Mouse (Mus musculus) myocyte (in vitro differentiated cells): Measurements from ENCODE around the gene Cdkl2. TPM values are rescaled to one million over a fixed set of nuclear protein-coding genes. Genes with fewer than 3 reads are reported as not detected.

Source experiments
- H3K27me3 ChIP-seq: one replicate; pipeline ENCODE4 v1.6.1; 2011; ENCODE audit not compliant: control insufficient read depth, insufficient read depth, insufficient read length
- H3K36me3 ChIP-seq: one replicate; pipeline ENCODE4 v1.6.1; 2011; ENCODE audit not compliant: control insufficient read depth, insufficient read depth
- H3K4me2 ChIP-seq: one replicate; pipeline ENCODE4 v1.6.1; 2011; ENCODE audit warnings: low read depth, control low read depth
- H3K4me3 ChIP-seq: one replicate; pipeline ENCODE4 v1.5.1; 2011; ENCODE audit warnings: mild to moderate bottlenecking, control low read depth, moderate library complexity
- H3K79me2 ChIP-seq: one replicate; pipeline ENCODE4 v1.6.1; 2011; ENCODE audit not compliant: control insufficient read depth, insufficient read depth
- H3ac ChIP-seq: one replicate; pipeline ENCODE4 v1.6.1; 2011; ENCODE audit not compliant: control insufficient read depth, insufficient read length
- CEBPB ChIP-seq: IDR thresholded peaks from 2 replicates; pipeline ENCODE4 v1.6.1; 2011; ENCODE audit warnings: mild to moderate bottlenecking, moderate library complexity; ENCODE audit not compliant: poor library complexity, insufficient read depth, severe bottlenecking
- E2F4 ChIP-seq: IDR thresholded peaks from one replicate; pipeline ENCODE4 v1.6.1; 2011; ENCODE audit warnings: mild to moderate bottlenecking, control low read depth, moderate library complexity; ENCODE audit not compliant: insufficient read depth
- MAX ChIP-seq: IDR thresholded peaks from one replicate; pipeline ENCODE4 v1.6.1; 2011; ENCODE audit warnings: low read depth, mild to moderate bottlenecking, control low read depth
- MYOD1 ChIP-seq, 3 experiments: IDR thresholded peaks; one replicate each; pipeline ENCODE4 v1.6.1; 2011; ENCODE audit warnings: control low read depth in 2 of 3, low read depth in 2 of 3, mild to moderate bottlenecking in 2 of 3, moderate library complexity in 1 of 3; ENCODE audit not compliant: insufficient read length in 2 of 3, control insufficient read depth in 1 of 3
- MYOG ChIP-seq, 3 experiments: IDR thresholded peaks; one replicate each; pipeline ENCODE4 v1.6.1; 2011; ENCODE audit warnings: control low read depth in 2 of 3, low read depth in 2 of 3, mild to moderate bottlenecking in 2 of 3; ENCODE audit not compliant: insufficient read length in 2 of 3, control insufficient read depth in 1 of 3, insufficient read depth in 1 of 3
- POLR2A ChIP-seq: IDR thresholded peaks from one replicate; pipeline ENCODE4 v1.6.1; 2011; ENCODE audit warnings: low read depth, mild to moderate bottlenecking, control low read depth, moderate library complexity; ENCODE audit not compliant: insufficient read length
- POLR2AphosphoS2 ChIP-seq: IDR thresholded peaks from one replicate; pipeline ENCODE4 v1.6.1; 2011; ENCODE audit warnings: low read depth, control low read depth; ENCODE audit not compliant: insufficient read length
- REST ChIP-seq: IDR thresholded peaks from one replicate; pipeline ENCODE4 v1.6.1; 2011; ENCODE audit warnings: mild to moderate bottlenecking, control low read depth, moderate library complexity; ENCODE audit not compliant: insufficient read depth, insufficient read length
- SRF ChIP-seq: IDR thresholded peaks from one replicate; pipeline ENCODE4 v1.6.1; 2011; ENCODE audit warnings: low read depth; ENCODE audit not compliant: control insufficient read depth, insufficient read length
- TCF12 ChIP-seq: IDR thresholded peaks from one replicate; pipeline ENCODE4 v1.6.1; 2011; ENCODE audit warnings: mild to moderate bottlenecking, control low read depth; ENCODE audit not compliant: poor library complexity, insufficient read depth, severe bottlenecking
- TCF3 ChIP-seq: IDR thresholded peaks from one replicate; pipeline ENCODE4 v1.6.1; 2011; ENCODE audit warnings: low read depth, control low read depth; ENCODE audit not compliant: insufficient read length
- USF1 ChIP-seq: IDR thresholded peaks from one replicate; pipeline ENCODE4 v1.6.1; 2011; ENCODE audit warnings: low read depth, mild to moderate bottlenecking, control low read depth, moderate library complexity
- polyA plus RNA-seq: library from polyadenylated mRNA; unstranded; fragments of >200 nt; fragmentation: generic; extraction: Trizol; gene quantifications from one replicate; pipeline ENCODE4 v1.2.1, GENCODE M21; 2012; ENCODE audit warnings: missing spikeins

Gene Cdkl2
- polyA plus RNA-seq, 1 experiment = 0.53 TPM

GRCm38 (mm10) chr5:92003011-92003410, 40.7 kb downstream of the Cdkl2 start:
- no peak overlapping the region for H3ac ChIP-seq
- H3K36me3 ChIP-seq = no peaks in the 10 kb centered on the region
- no peak for TF ChIP-seq MYOG (IDR thresholded peaks at IDR 0.05; ENCODE audit: control insufficient read depth in 1 of 3, insufficient read depth in 1 of 3, insufficient read length in 2 of 3, low read depth in 2 of 3)
- TF ChIP-seq TCF3 = no peak
- TF ChIP-seq SRF = no peak
- TF ChIP-seq TCF12 = no peak
- no peak for TF ChIP-seq MYOD1 (IDR thresholded peaks at IDR 0.05; ENCODE audit: control insufficient read depth in 1 of 3, insufficient read length in 2 of 3, low read depth in 2 of 3)
- no peak for TF ChIP-seq POLR2A
- H3K4me3 ChIP-seq = no peak overlapping the region
- H3K27me3 ChIP-seq = no peaks in the 10 kb centered on the region
- no peaks in the 10 kb centered on the region for H3K79me2 ChIP-seq
- no peak overlapping the region for H3K4me2 ChIP-seq

GRCm38 (mm10) chr5:92000770-92001169, 42.9 kb downstream of the Cdkl2 start:
- TF ChIP-seq POLR2A = no peak
- TF ChIP-seq MAX = no peak
- no peak for TF ChIP-seq MYOD1 (IDR thresholded peaks at IDR 0.05; ENCODE audit: control insufficient read depth in 1 of 3, insufficient read length in 2 of 3, low read depth in 2 of 3)
- no peak for TF ChIP-seq CEBPB
- no peak for TF ChIP-seq REST
- TF ChIP-seq MYOG (IDR thresholded peaks at IDR 0.05; ENCODE audit: control insufficient read depth in 1 of 3, insufficient read depth in 1 of 3, insufficient read length in 2 of 3, low read depth in 2 of 3) = no peak
- TF ChIP-seq POLR2AphosphoS2 = no peak
- no peak for TF ChIP-seq TCF3
- no peak for TF ChIP-seq SRF
- TF ChIP-seq USF1 = no peak
- TF ChIP-seq TCF12 = no peak
- TF ChIP-seq E2F4 = no peak
- H3K4me2 ChIP-seq = no peak overlapping the region
- H3ac ChIP-seq = no peak overlapping the region
- no peak overlapping the region for H3K4me3 ChIP-seq
- H3K27me3 ChIP-seq = no peaks in the 10 kb centered on the region
- H3K36me3 ChIP-seq = no peaks in the 10 kb centered on the region
- no peaks in the 10 kb centered on the region for H3K79me2 ChIP-seq

- Histone ChIP-seq H3K4me2 (no peak overlapping the region), H3K79me2 (no peaks in the 10 kb centered on the region)
Observed at GRCm38 (mm10) chr5:91994546-91994945, 49.1 kb downstream of the Cdkl2 start.

GRCm38 (mm10) chr5:91993061-91993460, 50.6 kb downstream of the Cdkl2 start:
- no peak overlapping the region for H3K4me2 ChIP-seq
- no peak overlapping the region for H3ac ChIP-seq
- H3K79me2 ChIP-seq = no peaks in the 10 kb centered on the region
- TF ChIP-seq CEBPB (no peak), TCF3 (no peak), MAX (no peak), POLR2A (no peak), POLR2AphosphoS2 (no peak), E2F4 (no peak), SRF (no peak), USF1 (no peak), TCF12 (no peak), MYOG (IDR thresholded peaks at IDR 0.05; ENCODE audit: control insufficient read depth in 1 of 3, insufficient read depth in 1 of 3, insufficient read length in 2 of 3, low read depth in 2 of 3) (no peak), REST (no peak)
- no peaks in the 10 kb centered on the region for H3K36me3 ChIP-seq
- no peaks in the 10 kb centered on the region for H3K27me3 ChIP-seq
- no peak overlapping the region for H3K4me3 ChIP-seq

More at GRCm38 (mm10) chr5:91994546-91994945, 49.1 kb downstream of the Cdkl2 start:
- TF ChIP-seq TCF12 (no peak), POLR2A (no peak), REST (no peak), MYOD1 (IDR thresholded peaks at IDR 0.05; ENCODE audit: control insufficient read depth in 1 of 3, insufficient read length in 2 of 3, low read depth in 2 of 3) (no peak), MYOG (IDR thresholded peaks at IDR 0.05; ENCODE audit: control insufficient read depth in 1 of 3, insufficient read depth in 1 of 3, insufficient read length in 2 of 3, low read depth in 2 of 3) (no peak), MAX (no peak), SRF (no peak), USF1 (no peak), E2F4 (no peak), TCF3 (no peak), POLR2AphosphoS2 (no peak), CEBPB (no peak)
- Histone ChIP-seq H3ac (no peak overlapping the region), H3K4me3 (no peak overlapping the region), H3K27me3 (no peaks in the 10 kb centered on the region), H3K36me3 (no peaks in the 10 kb centered on the region)
